In genomic region chr5:97330074-97330473, GRCm38 (mm10) we compare ENCODE assay signal across 12 mouse cellular contexts.
DNase-seq lines count a peak whose midpoint lies in the region; ATAC-seq and TF ChIP-seq lines count a peak whose summit lies in the region.
"Had no signal": no experiment of that assay in that cellular context is flagged by ENCODE, and none has a peak within 500 bp of the region (broad histone marks: within the 10 kb centered on the region; RNA-seq: fewer than 3 reads in every experiment).

No protein-coding gene starts in this region.

- no peaks in the 10 kb centered on the region for H3K27me3 ChIP-seq in hindbrain, postnatal 0 days (ENCODE audit: insufficient read depth, low read length)
- no peaks in the 10 kb centered on the region for H3K27me3 ChIP-seq in hindbrain, embryonic 14.5 days (ENCODE audit: control insufficient read depth, insufficient read depth, low read length)

- peak; percentile 50 to 63 for DNase-seq in cerebellum, postnatal 10 days
- no peak for DNase-seq in cerebellum, postnatal 14 days
- DNase-seq in hindbrain, postnatal 0 days (ENCODE audit: low spot score) = peak; percentile 68
- DNase-seq in hindbrain, embryonic 14.5 days (ENCODE audit: low spot score) = no peak
- peak; percentile 43 for DNase-seq in brain, adult 2 months (ENCODE audit: low read depth, low spot score)
- DNase-seq in lung, postnatal 14 days = peak; percentile 9
- no peak for DNase-seq in testis, postnatal 10 days (ENCODE audit: low spot score)
- no peak for DNase-seq in spleen, adult 12 weeks (ENCODE audit: low spot score)
- DNase-seq: cerebellum, adult 11-12 months; kidney, adult 18-20 months; liver had no signal

- peak; percentile 50 for TF ChIP-seq CTCF in hindbrain, postnatal 0 days (IDR thresholded peaks at IDR 0.05; ENCODE audit: low read depth)

- H3K9me3 ChIP-seq in hindbrain, postnatal 0 days (ENCODE audit: low read length) = no peaks in the 10 kb centered on the region
- no peaks in the 10 kb centered on the region for H3K9me3 ChIP-seq in hindbrain, embryonic 14.5 days (ENCODE audit: control insufficient read depth, low read length)

- H3K4me1 ChIP-seq in hindbrain, postnatal 0 days (ENCODE audit: insufficient read depth, low read length) = no peaks in the 10 kb centered on the region
- no peaks in the 10 kb centered on the region for H3K4me1 ChIP-seq in hindbrain, embryonic 14.5 days (replicated peaks; ENCODE audit: control insufficient read depth, insufficient read depth, low read length)

- no peak overlapping the region for H3K27ac ChIP-seq in hindbrain, postnatal 0 days
- H3K27ac ChIP-seq in hindbrain, embryonic 14.5 days = no peak overlapping the region

- WGBS in hindbrain, postnatal 0 days = 26% methylated on average over 1 of the region's 1 CpGs
- WGBS in hindbrain, embryonic 14.5 days = 56% methylated on average over 1 of the region's 1 CpGs

- H3K4me3 ChIP-seq in hindbrain, postnatal 0 days (ENCODE audit: low read length) = no peak overlapping the region
- no peak overlapping the region for H3K4me3 ChIP-seq in hindbrain, embryonic 14.5 days (replicated peaks; ENCODE audit: low read length)
- H3K4me3 ChIP-seq: myocyte had no signal

- no peak overlapping the region for H3K4me2 ChIP-seq in hindbrain, postnatal 0 days (ENCODE audit: low read depth, low read length)
- H3K4me2 ChIP-seq in hindbrain, embryonic 14.5 days (replicated peaks) = no peak overlapping the region

- no peaks in the 10 kb centered on the region for H3K36me3 ChIP-seq in hindbrain, postnatal 0 days (ENCODE audit: insufficient read depth, low read length)
- no peaks in the 10 kb centered on the region for H3K36me3 ChIP-seq in hindbrain, embryonic 14.5 days (replicated peaks; ENCODE audit: control insufficient read depth, insufficient read depth)

- peak; percentile 56; the same call in 1 of the 2 replicates for ATAC-seq in hindbrain, postnatal 0 days
- no peak for ATAC-seq in hindbrain, embryonic 14.5 days (ENCODE audit: low FRiP score)

- H3K9ac ChIP-seq in hindbrain, postnatal 0 days (replicated peaks; ENCODE audit: low read length) = no peak overlapping the region
- H3K9ac ChIP-seq in hindbrain, embryonic 14.5 days = no peak overlapping the region

Comparison
In these comparisons a context has a peak if more than half of its experiments do, and no peak if none do; other contexts are left out.
1. DNase-seq: peak in cerebellum, postnatal 10 days (2 of 2), hindbrain, postnatal 0 days (single experiment), brain, adult 2 months (single experiment) and lung, postnatal 14 days (single experiment); none in cerebellum, postnatal 14 days (0 of 2), hindbrain, embryonic 14.5 days (single experiment), testis, postnatal 10 days (single experiment) and spleen, adult 12 weeks (single experiment).